Mouse (Mus musculus) hindbrain, embryonic 12.5 days (tissue): ENCODE measurements around the gene Cox7a1. TPM values are rescaled to one million over a fixed set of nuclear protein-coding genes. Genes with fewer than 3 reads are reported as not detected.

Experiments used
- ATAC-seq: fragments of 200-750 bp; cut with Nextera tagmentation; 2 replicates; pipeline ENCODE4 v1.8.0; 2017; ENCODE audit warnings: moderate TSS enrichment; ENCODE audit not compliant: low FRiP score
- H3K27ac ChIP-seq: fragments of 300-500 bp; sonication (generic); 2 replicates; pipeline ENCODE4 v1.5.1; 2016; ENCODE audit warnings: mild to moderate bottlenecking
- H3K27me3 ChIP-seq: fragments of 300-500 bp; sonication (generic); 2 replicates; pipeline ENCODE4 v1.6.1; 2016; ENCODE audit warnings: mild to moderate bottlenecking
- H3K36me3 ChIP-seq: fragments of 300-500 bp; sonication (generic); 2 replicates; pipeline ENCODE4 v1.6.1; 2016; ENCODE audit warnings: mild to moderate bottlenecking
- H3K4me1 ChIP-seq: fragments of 300-500 bp; sonication (generic); 2 replicates; pipeline ENCODE4 v1.6.1; 2016
- H3K4me2 ChIP-seq: fragments of 300-500 bp; sonication (generic); replicated peaks from 2 replicates; pipeline ENCODE4 v1.6.1; 2016; ENCODE audit warnings: mild to moderate bottlenecking
- H3K4me3 ChIP-seq: fragments of 300-500 bp; sonication (generic); 2 replicates; pipeline ENCODE4 v1.5.1; 2016; ENCODE audit warnings: mild to moderate bottlenecking
- H3K9ac ChIP-seq: fragments of 300-500 bp; sonication (generic); 2 replicates; pipeline ENCODE4 v1.6.1; 2016; ENCODE audit warnings: mild to moderate bottlenecking, moderate library complexity
- H3K9me3 ChIP-seq: fragments of 300-500 bp; sonication (generic); replicated peaks from 2 replicates; pipeline ENCODE4 v1.6.1; 2016; ENCODE audit warnings: mild to moderate bottlenecking
- WGBS: fragments of 180-500 bp; shearing (Covaris S2); methylation state at CpG from one replicate; pipeline ENCODE4 v1.1.7; 2016; 5-methylcytosine and 5-hydroxymethylcytosine counted together
- polyA plus RNA-seq: library from polyadenylated mRNA; unstranded; fragments of >200 nt; fragmentation: Nextera tagmentation; extraction: Ambion mirVana; gene quantifications from 2 replicates; pipeline ENCODE4 v1.2.1, GENCODE M21; 2016

Gene Cox7a1
- 3.5 and 3.6 TPM in 2 replicates for polyA plus RNA-seq

DNA sequence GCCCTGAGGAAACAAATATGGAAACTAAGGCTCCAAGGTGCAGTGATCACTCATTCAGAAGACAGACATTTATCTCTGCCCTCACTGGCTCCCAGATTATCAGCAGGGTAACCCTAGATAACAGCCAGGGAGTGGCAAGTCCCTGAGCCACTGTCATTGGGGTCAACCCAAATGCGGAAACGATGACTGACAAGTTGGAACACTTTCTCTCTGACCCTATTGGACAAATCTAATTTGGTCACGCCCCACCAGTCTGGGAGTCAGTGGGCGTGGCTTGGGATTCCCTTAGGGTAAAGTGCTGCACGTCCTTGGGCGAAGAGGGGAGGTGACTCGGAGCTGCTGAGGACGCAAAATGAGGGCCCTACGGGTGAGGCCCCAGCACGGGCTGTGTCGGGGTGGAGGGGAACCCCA, at the start of gene Cox7a1:
TSS of gene Cox7a1 (plus strand) at position 266 of the 411 bp plus-strand sequence.
- peaks cover 35% of the 10 kb centered on the region for H3K36me3 ChIP-seq
- peaks cover 8% of the 10 kb centered on the region for H3K4me1 ChIP-seq
- no peak within 1 kb of the TSS for H3K27ac ChIP-seq
- H3K9ac ChIP-seq = peak within 1 kb of the TSS; percentile 35; the same call in 1 of the 2 replicates
- H3K27me3 ChIP-seq = no peaks in the 10 kb centered on the region
- ATAC-seq = peak; percentile 68
- H3K4me2 ChIP-seq = peak within 1 kb of the TSS; percentile 41
- WGBS = 0% methylated on average over 11 of the region's 11 CpGs
- H3K4me3 ChIP-seq = peak within 1 kb of the TSS; percentile 6; the same call in 1 of the 2 replicates
- no peaks in the 10 kb centered on the region for H3K9me3 ChIP-seq

DNA sequence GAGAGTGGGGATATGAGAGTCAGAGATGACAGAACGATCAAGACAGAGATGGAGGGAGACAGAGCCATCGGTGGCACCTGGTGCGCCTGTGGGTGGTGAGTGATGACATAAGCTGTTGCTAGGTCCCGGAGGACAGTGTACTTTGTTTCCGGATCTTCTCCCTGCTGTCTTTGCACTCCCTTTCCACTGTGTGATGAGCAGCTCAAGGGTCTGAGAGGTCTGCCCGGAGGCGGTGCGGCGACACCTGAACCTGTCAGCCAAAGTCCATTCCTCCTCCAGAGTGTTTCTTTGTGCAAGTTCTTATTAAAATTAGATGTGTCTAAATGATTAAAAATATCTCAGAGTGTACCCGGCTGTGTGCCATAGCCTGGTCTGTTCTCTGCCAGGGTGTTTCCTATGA, 47.1 kb upstream of the Cox7a1 start:
- Histone ChIP-seq H3K4me2 (no peak overlapping the region), H3K4me1 (no peaks in the 10 kb centered on the region), H3K27me3 (no peaks in the 10 kb centered on the region), H3K27ac (no peak overlapping the region), H3K36me3 (peaks cover 64% of the 10 kb centered on the region), H3K9ac (no peak overlapping the region), H3K9me3 (no peaks in the 10 kb centered on the region; the same call in 1 of the 2 replicates), H3K4me3 (no peak overlapping the region)
- no peak for ATAC-seq
- 91% methylated on average over 10 of the region's 10 CpGs for WGBS

GRCm38 (mm10) chr7:30143170-30143554, 40.8 kb upstream of the Cox7a1 start:
- peak overlapping the region; percentile 62 for H3K4me2 ChIP-seq
- ATAC-seq = no peak; the same call in 1 of the 2 replicates
- peaks cover 2% of the 10 kb centered on the region; the same call in 1 of the 2 replicates for H3K4me1 ChIP-seq
- H3K4me3 ChIP-seq = peak overlapping the region; percentile 49
- H3K9me3 ChIP-seq = peaks cover 10% of the 10 kb centered on the region; the same call in 1 of the 2 replicates
- H3K27me3 ChIP-seq = no peaks in the 10 kb centered on the region
- peaks cover 15% of the 10 kb centered on the region; the same call in 1 of the 2 replicates for H3K36me3 ChIP-seq
- H3K9ac ChIP-seq = peak overlapping the region; percentile 61; the same call in 1 of the 2 replicates
- WGBS = 16% methylated on average over 8 of the region's 8 CpGs
- peak overlapping the region; percentile 85 for H3K27ac ChIP-seq

GRCm38 (mm10) chr7:30143555-30144209, 40.3 kb upstream of the Cox7a1 start:
- Histone ChIP-seq H3K4me2 (peak overlapping the region; percentile 62), H3K4me3 (peak overlapping the region; percentile 49), H3K27ac (peak overlapping the region; percentile 85), H3K9ac (peak overlapping the region; percentile 61), H3K36me3 (peaks cover 16% of the 10 kb centered on the region; the same call in 1 of the 2 replicates), H3K27me3 (no peaks in the 10 kb centered on the region), H3K9me3 (peaks cover 13% of the 10 kb centered on the region; the same call in 1 of the 2 replicates), H3K4me1 (peaks cover 2% of the 10 kb centered on the region; the same call in 1 of the 2 replicates)
- 3% methylated on average over 35 of the region's 35 CpGs for WGBS
- peak; percentile 95 for ATAC-seq

DNA sequence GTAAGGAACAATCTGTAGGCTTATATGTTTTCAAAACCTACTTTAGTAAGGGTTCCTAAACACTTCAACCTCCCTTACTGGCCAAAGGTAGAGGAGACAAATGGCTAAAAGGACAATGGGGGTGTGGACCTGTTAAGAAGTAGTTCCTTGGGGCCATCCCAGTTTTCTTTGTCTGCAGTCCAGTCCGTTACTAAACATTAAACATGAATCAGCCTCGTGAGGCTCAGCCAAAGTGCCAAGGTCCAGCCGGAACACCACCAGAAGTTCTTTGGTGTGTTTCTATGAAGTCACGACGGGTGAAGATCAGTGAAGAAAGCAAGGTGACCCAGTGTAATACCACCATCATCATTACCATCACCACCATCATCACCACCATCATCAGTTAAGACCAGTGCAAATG, 36.9 kb upstream of the Cox7a1 start:
- Histone ChIP-seq H3K9me3 (peaks cover 43% of the 10 kb centered on the region), H3K27me3 (no peaks in the 10 kb centered on the region), H3K4me2 (no peak overlapping the region), H3K27ac (no peak overlapping the region), H3K9ac (no peak overlapping the region), H3K4me3 (no peak overlapping the region), H3K4me1 (peaks cover 2% of the 10 kb centered on the region; the same call in 1 of the 2 replicates), H3K36me3 (peaks cover 37% of the 10 kb centered on the region)
- no peak for ATAC-seq
- 96% methylated on average over 5 of the region's 5 CpGs for WGBS

DNA sequence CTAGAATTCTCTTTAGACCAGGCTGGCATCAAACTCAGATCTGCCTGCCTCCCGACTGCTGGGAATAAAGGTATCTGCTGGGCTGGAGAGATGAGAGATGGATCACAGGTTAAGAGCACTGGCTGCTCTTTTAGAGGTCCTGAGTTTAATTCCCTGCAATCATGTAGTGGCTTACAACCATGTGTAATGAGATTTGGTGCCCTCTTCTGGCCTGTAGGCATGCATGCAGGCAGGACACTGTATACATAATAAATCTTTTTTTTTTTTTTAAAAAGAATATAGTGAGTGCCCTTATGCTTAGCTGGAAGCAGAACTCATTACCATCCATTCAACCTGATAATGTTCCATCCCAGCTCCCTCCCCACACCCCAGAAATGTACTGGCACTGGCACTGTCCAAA, 29.9 kb upstream of the Cox7a1 start:
- Histone ChIP-seq H3K9me3 (peaks cover 82% of the 10 kb centered on the region), H3K9ac (no peak overlapping the region), H3K4me2 (no peak overlapping the region), H3K4me1 (no peaks in the 10 kb centered on the region), H3K36me3 (peaks cover 77% of the 10 kb centered on the region), H3K27me3 (no peaks in the 10 kb centered on the region), H3K27ac (no peak overlapping the region), H3K4me3 (no peak overlapping the region)
- 97% methylated on average over 1 of the region's 1 CpGs for WGBS
- ATAC-seq = no peak

DNA sequence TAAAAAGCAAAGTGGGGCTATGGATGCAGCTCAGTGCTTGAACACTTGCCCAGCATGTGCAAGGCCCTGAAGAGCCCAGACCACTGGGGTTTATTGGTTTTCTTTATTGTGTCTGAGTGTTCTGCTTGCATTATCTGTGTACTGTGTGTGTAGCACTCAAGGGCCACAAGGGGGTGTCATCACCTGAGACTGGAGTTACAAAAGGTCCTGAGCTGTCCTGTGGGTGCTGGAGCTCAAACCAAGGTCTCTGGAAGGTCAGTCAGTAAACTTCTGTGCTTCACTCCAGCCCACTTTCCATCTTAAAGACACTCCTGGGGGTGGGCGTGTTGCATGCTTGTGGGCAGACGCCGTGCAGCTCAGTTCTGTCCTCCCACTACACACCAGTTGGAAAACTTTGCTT, 28.4 kb upstream of the Cox7a1 start:
- Histone ChIP-seq H3K9me3 (peaks cover 79% of the 10 kb centered on the region), H3K4me3 (no peak overlapping the region), H3K27me3 (no peaks in the 10 kb centered on the region), H3K4me1 (no peaks in the 10 kb centered on the region), H3K4me2 (no peak overlapping the region), H3K9ac (no peak overlapping the region), H3K36me3 (peaks cover 76% of the 10 kb centered on the region), H3K27ac (no peak overlapping the region)
- no peak for ATAC-seq
- WGBS = 95% methylated on average over 3 of the region's 3 CpGs

- Histone ChIP-seq H3K27me3 (no peaks in the 10 kb centered on the region), H3K9me3 (peaks cover 82% of the 10 kb centered on the region), H3K36me3 (peaks cover 91% of the 10 kb centered on the region), H3K27ac (no peak overlapping the region), H3K4me3 (no peak overlapping the region), H3K4me2 (no peak overlapping the region), H3K4me1 (0 out of 2 replicates have a peak, but pooled peaks cover 2% of the 10 kb centered on the region), H3K9ac (no peak overlapping the region)
- no peak for ATAC-seq
- 97% methylated on average over 5 of the region's 5 CpGs for WGBS
Measured at GRCm38 (mm10) chr7:30163113-30163512, 20.8 kb upstream of the Cox7a1 start.

DNA sequence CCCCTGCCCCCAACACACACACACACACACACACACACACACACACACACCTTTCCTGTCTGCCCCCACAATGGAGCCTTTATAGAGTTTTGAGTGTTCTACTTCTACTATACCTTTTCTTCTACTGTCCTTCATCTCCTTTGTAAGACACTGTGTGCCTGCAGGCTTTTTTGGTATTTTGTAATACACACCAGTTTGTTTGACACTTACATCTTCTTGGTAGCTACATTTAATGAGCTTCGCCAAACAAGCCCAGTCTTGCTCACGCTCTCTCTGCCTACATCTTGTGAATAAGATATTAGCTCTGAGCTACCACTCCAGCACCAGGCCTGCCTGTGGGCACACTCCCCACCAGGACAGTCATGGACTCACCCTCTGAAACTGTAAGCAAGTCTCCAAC, 19.2 kb upstream of the Cox7a1 start:
- Histone ChIP-seq H3K27ac (no peak overlapping the region), H3K9me3 (peaks cover 68% of the 10 kb centered on the region), H3K4me1 (0 out of 2 replicates have a peak, but pooled peaks cover 6% of the 10 kb centered on the region), H3K27me3 (no peaks in the 10 kb centered on the region), H3K4me2 (no peak overlapping the region), H3K9ac (no peak overlapping the region), H3K36me3 (peaks cover 74% of the 10 kb centered on the region), H3K4me3 (no peak overlapping the region)
- 100% methylated on average over 2 of the region's 2 CpGs for WGBS
- no peak for ATAC-seq

- peak; percentile 53 for ATAC-seq
- H3K9ac ChIP-seq = peak overlapping the region; percentile 85
- H3K27ac ChIP-seq = peak overlapping the region; percentile 95
- H3K9me3 ChIP-seq = peaks cover 27% of the 10 kb centered on the region
- peaks cover 13% of the 10 kb centered on the region for H3K4me1 ChIP-seq
- peak overlapping the region; percentile 69 for H3K4me3 ChIP-seq
- peak overlapping the region; percentile 59 for H3K4me2 ChIP-seq
- WGBS = 2% methylated on average over 21 of the region's 21 CpGs
- peaks cover 33% of the 10 kb centered on the region for H3K36me3 ChIP-seq
- no peaks in the 10 kb centered on the region for H3K27me3 ChIP-seq
Measured at GRCm38 (mm10) chr7:30168914-30169582, 14.9 kb upstream of the Cox7a1 start.

GRCm38 (mm10) chr7:30169583-30170282, 14.2 kb upstream of the Cox7a1 start, which contains the start of gene Zfp146:
TSS of gene Zfp146 (minus strand) at chr7:30169750.
- H3K4me3 ChIP-seq = peak within 1 kb of the TSS; percentile 69
- H3K27me3 ChIP-seq = no peaks in the 10 kb centered on the region
- peaks cover 28% of the 10 kb centered on the region for H3K36me3 ChIP-seq
- ATAC-seq = peak; percentile 97
- peaks cover 22% of the 10 kb centered on the region for H3K9me3 ChIP-seq
- WGBS = under 1% methylated on average over 36 of the region's 36 CpGs
- peak within 1 kb of the TSS; percentile 59 for H3K4me2 ChIP-seq
- peak within 1 kb of the TSS; percentile 95 for H3K27ac ChIP-seq
- H3K9ac ChIP-seq = peak within 1 kb of the TSS; percentile 85
- H3K4me1 ChIP-seq = peaks cover 13% of the 10 kb centered on the region
